Mouse (Mus musculus): ENCODE data around the gene Otos. TPM values are rescaled to one million over a fixed set of nuclear protein-coding genes. Genes with fewer than 3 reads are reported as not detected.

The Otos gene
- 0.12 and 0.20 TPM in 2 replicates for polyA plus RNA-seq (2016; fragmentation: Nextera tagmentation; extraction: Ambion mirVana)

- Histone ChIP-seq H3K9ac (no peak within 1 kb of the TSS), H3K27ac (no peak within 1 kb of the TSS)
Measured at GRCm38 (mm10) chr1:92648673-92649072, at the start of gene Otos. Gene Otos, minus strand, starts transcription at chr1:92648841.

GRCm38 (mm10) chr1:92696848-92697247, 48.2 kb upstream of the Otos start:
- Histone ChIP-seq H3K36me3 (replicated peaks) (no peaks in the 10 kb centered on the region), H3K9me3 (no peaks in the 10 kb centered on the region), H3K4me3 (replicated peaks) (no peak overlapping the region), H3K9ac (no peak overlapping the region), H3K27me3 (peaks cover 4% of the 10 kb centered on the region; the same call in 1 of the 2 replicates), H3K4me2 (no peak overlapping the region), H3K27ac (no peak overlapping the region), H3K4me1 (peaks cover 31% of the 10 kb centered on the region)
- peak; percentile 36; the same call in 1 of the 2 replicates for ATAC-seq (ENCODE audit: low FRiP score)
- 30% methylated on average over 4 of the region's 4 CpGs for WGBS

More at GRCm38 (mm10) chr1:92648673-92649072, at the start of gene Otos:
- Histone ChIP-seq H3K36me3 (replicated peaks) (no peaks in the 10 kb centered on the region), H3K4me3 (replicated peaks) (no peak within 1 kb of the TSS), H3K4me2 (peak within 1 kb of the TSS; percentile 13), H3K4me1 (peaks cover 13% of the 10 kb centered on the region), H3K9me3 (no peaks in the 10 kb centered on the region), H3K27me3 (peaks cover 9% of the 10 kb centered on the region)
- ATAC-seq (ENCODE audit: low FRiP score): peak; percentile 68
- WGBS: 27% methylated on average over 8 of the region's 8 CpGs

GRCm38 (mm10) chr1:92695751-92696150, 47.1 kb upstream of the Otos start:
- no peak overlapping the region for H3K27ac ChIP-seq
- peaks cover 31% of the 10 kb centered on the region for H3K4me1 ChIP-seq
- no peak overlapping the region for H3K4me3 ChIP-seq (replicated peaks)
- 82% methylated on average over 5 of the region's 5 CpGs for WGBS
- no peak overlapping the region for H3K4me2 ChIP-seq
- H3K9me3 ChIP-seq: no peaks in the 10 kb centered on the region
- H3K9ac ChIP-seq: no peak overlapping the region
- ATAC-seq (ENCODE audit: low FRiP score): no peak
- H3K27me3 ChIP-seq: peaks cover 4% of the 10 kb centered on the region; the same call in 1 of the 2 replicates
- H3K36me3 ChIP-seq (replicated peaks): no peaks in the 10 kb centered on the region

- Histone ChIP-seq H3K9me3 (no peaks in the 10 kb centered on the region), H3K27ac (no peak overlapping the region), H3K4me3 (replicated peaks) (no peak overlapping the region), H3K4me2 (no peak overlapping the region), H3K27me3 (no peaks in the 10 kb centered on the region), H3K9ac (no peak overlapping the region), H3K36me3 (replicated peaks) (no peaks in the 10 kb centered on the region), H3K4me1 (no peaks in the 10 kb centered on the region)
- no peak for ATAC-seq (ENCODE audit: low FRiP score)
- WGBS: 83% methylated on average over 3 of the region's 3 CpGs
Measured at GRCm38 (mm10) chr1:92691166-92691844, 42.7 kb upstream of the Otos start.

- H3K4me1 ChIP-seq: no peaks in the 10 kb centered on the region
- H3K9ac ChIP-seq: no peak overlapping the region
- H3K9me3 ChIP-seq: no peaks in the 10 kb centered on the region
- H3K27ac ChIP-seq: no peak overlapping the region
- H3K4me2 ChIP-seq: no peak overlapping the region
- no peak overlapping the region for H3K4me3 ChIP-seq (replicated peaks)
- H3K36me3 ChIP-seq (replicated peaks): no peaks in the 10 kb centered on the region
- 66% methylated on average over 8 of the region's 8 CpGs for WGBS
- ATAC-seq (ENCODE audit: low FRiP score): no peak
- H3K27me3 ChIP-seq: no peaks in the 10 kb centered on the region; the same call in 1 of the 2 replicates
Measured at GRCm38 (mm10) chr1:92686994-92687393, 38.4 kb upstream of the Otos start.

GRCm38 (mm10) chr1:92683151-92683550, 34.5 kb upstream of the Otos start:
- H3K4me1 ChIP-seq: peaks cover 15% of the 10 kb centered on the region
- no peak overlapping the region for H3K9ac ChIP-seq
- no peaks in the 10 kb centered on the region for H3K9me3 ChIP-seq
- H3K36me3 ChIP-seq (replicated peaks): no peaks in the 10 kb centered on the region
- H3K27ac ChIP-seq: no peak overlapping the region
- peaks cover 6% of the 10 kb centered on the region for H3K27me3 ChIP-seq
- no peak for ATAC-seq (ENCODE audit: low FRiP score)
- WGBS: 95% methylated on average over 8 of the region's 8 CpGs
- H3K4me2 ChIP-seq: no peak overlapping the region
- H3K4me3 ChIP-seq (replicated peaks): no peak overlapping the region

- no peak for ATAC-seq (ENCODE audit: low FRiP score)
- H3K9me3 ChIP-seq: no peaks in the 10 kb centered on the region
- 23% methylated on average over 16 of the region's 16 CpGs for WGBS
- H3K36me3 ChIP-seq (replicated peaks): no peaks in the 10 kb centered on the region
- no peak overlapping the region for H3K9ac ChIP-seq
- no peak overlapping the region for H3K27ac ChIP-seq
- H3K27me3 ChIP-seq: peaks cover 6% of the 10 kb centered on the region
- H3K4me3 ChIP-seq (replicated peaks): no peak overlapping the region
- H3K4me1 ChIP-seq: peaks cover 15% of the 10 kb centered on the region
- H3K4me2 ChIP-seq: peak overlapping the region; percentile 24
Measured at GRCm38 (mm10) chr1:92680668-92681603, 32.3 kb upstream of the Otos start.

- no peak for ATAC-seq (ENCODE audit: low FRiP score)
- no peak overlapping the region for H3K4me2 ChIP-seq
- WGBS: 95% methylated on average over 5 of the region's 5 CpGs
- H3K36me3 ChIP-seq (replicated peaks): no peaks in the 10 kb centered on the region
- H3K9me3 ChIP-seq: no peaks in the 10 kb centered on the region
- peaks cover 15% of the 10 kb centered on the region for H3K4me1 ChIP-seq
- H3K9ac ChIP-seq: no peak overlapping the region
- no peak overlapping the region for H3K4me3 ChIP-seq (replicated peaks)
- H3K27me3 ChIP-seq: peaks cover 6% of the 10 kb centered on the region
- H3K27ac ChIP-seq: no peak overlapping the region
Measured at GRCm38 (mm10) chr1:92678757-92679156, 30.1 kb upstream of the Otos start.

- no peak for ATAC-seq (ENCODE audit: low FRiP score)
- Histone ChIP-seq H3K36me3 (replicated peaks) (no peaks in the 10 kb centered on the region), H3K27me3 (peaks cover 6% of the 10 kb centered on the region; the same call in 1 of the 2 replicates), H3K27ac (no peak overlapping the region), H3K4me2 (no peak overlapping the region), H3K9ac (no peak overlapping the region), H3K4me1 (peaks cover 15% of the 10 kb centered on the region), H3K9me3 (no peaks in the 10 kb centered on the region), H3K4me3 (replicated peaks) (no peak overlapping the region)
- WGBS: 85% methylated on average over 3 of the region's 3 CpGs
Measured at GRCm38 (mm10) chr1:92676676-92676975, 28.0 kb upstream of the Otos start.

- Histone ChIP-seq H3K4me3 (replicated peaks) (no peak overlapping the region), H3K4me1 (peaks cover 12% of the 10 kb centered on the region), H3K36me3 (replicated peaks) (no peaks in the 10 kb centered on the region), H3K27me3 (peaks cover 6% of the 10 kb centered on the region; the same call in 1 of the 2 replicates), H3K9me3 (no peaks in the 10 kb centered on the region), H3K4me2 (no peak overlapping the region), H3K27ac (no peak overlapping the region), H3K9ac (no peak overlapping the region)
- ATAC-seq (ENCODE audit: low FRiP score): no peak
- WGBS: 85% methylated on average over 10 of the region's 10 CpGs
Measured at GRCm38 (mm10) chr1:92675932-92676675, 27.5 kb upstream of the Otos start.

- Histone ChIP-seq H3K4me3 (replicated peaks) (no peak overlapping the region), H3K9me3 (no peaks in the 10 kb centered on the region), H3K36me3 (replicated peaks) (no peaks in the 10 kb centered on the region), H3K27me3 (no peaks in the 10 kb centered on the region), H3K27ac (no peak overlapping the region), H3K9ac (no peak overlapping the region), H3K4me1 (no peaks in the 10 kb centered on the region), H3K4me2 (no peak overlapping the region)
- 88% methylated on average over 5 of the region's 5 CpGs for WGBS
- no peak for ATAC-seq (ENCODE audit: low FRiP score)
Measured at GRCm38 (mm10) chr1:92673258-92673782, 24.7 kb upstream of the Otos start.

- H3K4me1 ChIP-seq: no peaks in the 10 kb centered on the region
- no peak overlapping the region for H3K4me2 ChIP-seq
- H3K36me3 ChIP-seq (replicated peaks): no peaks in the 10 kb centered on the region
- H3K9me3 ChIP-seq: no peaks in the 10 kb centered on the region
- H3K4me3 ChIP-seq (replicated peaks): no peak overlapping the region
- WGBS: 88% methylated on average over 4 of the region's 4 CpGs
- H3K9ac ChIP-seq: no peak overlapping the region
- ATAC-seq (ENCODE audit: low FRiP score): no peak
- H3K27ac ChIP-seq: no peak overlapping the region
- H3K27me3 ChIP-seq: no peaks in the 10 kb centered on the region
Measured at GRCm38 (mm10) chr1:92671326-92671725, 22.7 kb upstream of the Otos start.

Data from forebrain, embryonic 12.5 days (tissue).